Mouse (Mus musculus) liver, postnatal 0 days (tissue): Measurements from ENCODE around the gene Sec62.

Experiments used
- CTCF ChIP-seq: sonication (generic); IDR thresholded peaks from 2 replicates; pipeline ENCODE4 v1.5.1; 2016; ENCODE audit warnings: antibody characterized with exemption, low read depth
- EP300 ChIP-seq: IDR thresholded peaks from 2 replicates; pipeline ENCODE4 v1.6.1; 2016; ENCODE audit warnings: antibody characterized with exemption, low read depth, mild to moderate bottlenecking

GRCm38 (mm10) chr3:30833254-30833653, 40.6 kb downstream of the Sec62 start:
- TF ChIP-seq CTCF (0 out of 2 replicates have a peak, but pooled peaks have one; percentile 2), EP300 (no peak)
